Mouse (Mus musculus) lung, postnatal 0 days (tissue): ENCODE measurements at regions not wholly inside any gene's neighbourhood (a gene's known extent, or its start where the extent isn't known, plus 50 kb on each side); places are given as distances from the start of the nearest gene placed in this dataset.

ENCODE experiments used
- CTCF ChIP-seq: IDR thresholded peaks from 2 replicates; pipeline ENCODE4 v1.5.1; 2016; ENCODE audit warnings: antibody characterized with exemption, mild to moderate bottlenecking
- EP300 ChIP-seq: IDR thresholded peaks from 2 replicates; pipeline ENCODE4 v1.6.1; 2016; ENCODE audit warnings: antibody characterized with exemption, mild to moderate bottlenecking, control low read depth

DNA sequence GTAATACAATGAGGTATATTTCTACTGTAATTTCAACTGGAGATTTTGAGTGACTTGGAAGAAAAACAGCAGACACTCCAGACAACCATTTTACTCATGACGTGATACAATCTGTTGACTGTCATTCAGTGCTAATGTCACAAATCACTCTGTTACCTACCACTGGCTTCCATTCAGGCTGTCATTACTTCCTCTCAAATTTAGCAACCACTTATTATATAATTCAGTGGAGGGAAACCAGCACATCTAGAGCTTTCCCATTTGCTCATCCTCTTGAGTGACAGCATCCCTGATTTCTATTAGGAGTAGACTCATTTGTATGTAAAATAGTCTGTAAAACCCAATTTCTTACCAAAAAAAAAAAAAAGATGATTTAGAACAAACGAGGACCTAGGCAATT, 1627.3 kb upstream of the Pabpc4l start:
- no peak for TF ChIP-seq CTCF
- no peak for TF ChIP-seq EP300
